Mouse (Mus musculus) spleen, adult 18-20 months (tissue): Measurements from ENCODE around the gene Grik2.

Experiments used
- DNase-seq, 2 experiments: peaks; one replicate each; pipeline ENCODE4 v3.0.0; 2022; ENCODE audit warnings: mixed read lengths in 2 of 2

Gene Grik2

DNA sequence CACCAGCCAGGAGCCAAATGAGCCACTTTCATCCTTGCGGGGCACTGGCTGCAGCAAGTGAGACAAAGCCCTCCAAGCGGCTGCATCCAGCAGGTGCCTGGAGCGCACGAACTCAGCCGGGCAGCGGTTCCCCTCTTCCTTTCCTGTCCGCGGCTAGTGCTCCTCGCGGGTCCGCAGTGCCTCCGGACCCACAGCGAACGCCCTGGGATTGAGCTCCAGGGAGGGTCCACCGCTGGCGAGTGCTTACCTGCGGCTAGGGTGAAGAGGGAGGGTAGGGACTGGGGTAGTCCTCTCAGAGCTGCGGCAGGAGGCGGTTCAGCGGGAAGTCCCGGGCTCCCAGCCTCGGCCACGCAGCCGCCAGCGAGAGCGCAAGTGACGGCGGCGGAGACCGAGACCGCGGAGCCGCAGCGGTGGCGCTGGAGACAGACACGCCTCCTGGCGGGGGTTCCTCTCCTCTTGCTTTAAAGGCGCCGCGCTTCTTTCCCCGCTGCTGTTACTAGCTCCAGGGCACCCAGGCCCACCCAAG, at the start of gene Grik2:
Gene Grik2 (minus strand): TSS at position 386 of the 526 bp plus-strand sequence.
- DNase-seq: no peak

DNA sequence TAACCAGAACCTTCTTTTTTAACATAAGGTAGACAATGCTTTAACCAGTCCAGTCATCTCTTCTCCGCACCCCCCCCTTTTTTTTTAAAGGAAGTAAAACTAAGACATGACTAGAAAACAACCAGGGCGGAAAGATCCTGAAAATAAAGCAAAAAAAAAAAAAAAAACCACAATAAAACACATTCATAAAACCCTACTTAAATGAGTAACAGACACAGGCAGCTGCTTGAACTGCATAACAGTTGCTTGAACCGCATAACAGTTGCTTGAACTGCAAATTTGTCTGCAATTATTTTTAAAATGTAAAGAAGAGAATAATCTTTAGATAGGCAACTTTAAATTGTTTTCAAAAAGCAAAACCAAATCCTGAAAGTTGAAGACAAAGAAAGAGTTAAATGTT, 45.8 kb upstream of the Grik2 start:
- no peak for DNase-seq

GRCm38 (mm10) chr10:49807276-49807675, 18.7 kb upstream of the Grik2 start:
- DNase-seq: no peak

DNA sequence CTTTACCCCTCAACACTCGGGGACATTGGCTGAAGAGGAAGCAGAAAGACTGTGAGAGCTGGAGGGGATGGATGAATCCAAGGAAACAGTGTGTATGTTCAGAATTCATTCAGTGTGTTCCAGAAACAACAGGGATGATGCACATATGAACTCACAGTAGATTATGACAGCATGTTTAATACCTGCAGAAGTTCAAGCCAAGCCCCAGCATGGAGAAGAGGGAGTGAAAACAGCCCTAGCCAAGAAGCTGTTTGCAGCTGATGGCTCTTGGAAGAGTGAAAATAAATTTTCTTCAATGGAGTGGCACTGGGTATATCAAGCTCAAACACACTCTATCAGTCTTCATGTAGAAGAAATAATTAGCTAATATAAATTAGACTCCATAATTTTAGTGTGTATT, 12.4 kb upstream of the Grik2 start:
- no peak for DNase-seq

- DNase-seq: no peak
Measured at GRCm38 (mm10) chr10:49794129-49794528, 5.6 kb upstream of the Grik2 start.

- DNase-seq: no peak
Measured at GRCm38 (mm10) chr10:49790326-49790725, 1.8 kb upstream of the Grik2 start.

DNA sequence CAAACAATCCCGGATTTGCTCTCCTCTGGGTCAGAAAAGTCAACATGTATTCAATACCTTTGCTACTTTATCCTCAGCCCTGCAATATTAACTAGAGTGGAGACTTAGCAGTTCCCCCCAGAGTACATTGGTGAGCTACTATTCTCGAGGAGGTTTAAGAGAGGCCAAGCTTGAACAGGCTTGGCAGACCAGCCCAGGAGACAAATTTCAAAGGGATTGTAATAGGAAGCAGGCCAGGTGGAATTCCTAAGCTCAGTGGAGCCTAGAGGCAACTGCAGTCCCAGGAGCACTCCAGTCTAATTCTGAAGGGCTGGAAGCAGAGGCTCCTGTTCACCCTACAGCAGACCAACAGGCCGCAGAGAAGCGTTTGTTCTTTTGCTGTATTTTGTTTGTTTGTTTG, 1.1 kb upstream of the Grik2 start:
- DNase-seq: no peak

- no peak for DNase-seq
Measured at GRCm38 (mm10) chr10:49788914-49789313, 348 bp upstream of the Grik2 start.

DNA sequence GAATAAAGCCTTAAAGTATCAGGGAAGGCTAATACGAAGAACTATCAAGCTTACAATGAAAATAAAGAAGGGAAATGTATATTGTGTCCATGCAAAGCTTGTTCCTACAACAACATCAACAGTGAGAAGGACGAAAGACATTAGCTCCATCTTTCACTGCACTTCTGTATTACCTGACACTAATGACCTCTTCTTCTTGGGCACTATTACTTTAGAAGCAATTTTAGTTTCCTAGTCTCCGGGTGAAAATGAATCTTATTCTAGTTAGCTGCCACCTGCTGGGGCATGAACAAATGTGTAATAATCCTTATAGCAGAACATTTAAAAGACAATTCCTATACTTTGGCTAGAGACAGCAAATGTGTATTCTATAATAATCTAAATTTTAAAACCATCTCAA, 1.9 kb downstream of the Grik2 start:
- DNase-seq: no peak

GRCm38 (mm10) chr10:49785477-49785876, 3.1 kb downstream of the Grik2 start:
- no peak for DNase-seq

DNA sequence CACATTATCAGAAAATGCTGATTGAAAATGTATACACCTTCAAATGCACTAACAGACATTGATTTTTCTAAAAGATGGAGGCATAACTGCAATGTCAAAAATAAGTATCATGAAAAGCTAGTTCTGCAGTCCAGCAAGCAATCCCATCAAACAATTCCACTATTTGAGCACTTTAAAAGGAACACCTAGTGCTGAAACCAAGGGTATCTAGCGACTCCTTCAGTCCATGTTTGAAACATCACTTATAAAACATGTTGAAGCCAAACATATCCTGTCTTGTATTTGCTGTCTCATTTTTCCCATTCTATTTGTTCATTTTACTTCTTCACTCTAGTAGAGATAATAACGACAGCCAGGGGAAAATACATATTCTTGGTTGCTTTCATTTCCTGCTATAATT, 3.7 kb downstream of the Grik2 start:
- DNase-seq: no peak

GRCm38 (mm10) chr10:49782741-49783691, 5.5 kb downstream of the Grik2 start:
- DNase-seq: no peak

GRCm38 (mm10) chr10:49782061-49782460, 6.5 kb downstream of the Grik2 start:
- no peak for DNase-seq

GRCm38 (mm10) chr10:49780430-49780829, 8.1 kb downstream of the Grik2 start:
- DNase-seq: no peak

- DNase-seq: no peak
Measured at GRCm38 (mm10) chr10:49768897-49769296, 19.7 kb downstream of the Grik2 start.

DNA sequence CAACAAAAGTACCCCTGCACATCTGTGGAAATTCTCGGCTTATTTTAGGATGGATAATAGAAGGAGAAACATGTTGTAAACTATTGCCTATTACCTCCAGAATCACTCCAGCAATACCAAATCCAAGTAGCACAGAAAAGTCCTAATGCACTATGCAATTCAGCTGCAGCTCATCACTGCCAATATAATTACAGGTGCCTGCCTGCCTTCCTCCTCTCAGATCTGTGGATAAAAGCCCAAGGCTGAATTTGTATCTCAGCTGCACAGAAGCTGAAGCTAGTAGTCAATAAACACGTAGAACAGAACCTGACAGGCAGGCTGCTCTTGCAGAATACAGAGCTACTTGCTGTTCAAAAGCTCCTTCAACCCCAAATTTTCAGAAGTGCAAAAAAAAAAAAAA, 21.0 kb downstream of the Grik2 start:
- no peak for DNase-seq

- no peak for DNase-seq
Measured at GRCm38 (mm10) chr10:49762607-49763006, 26.0 kb downstream of the Grik2 start.

DNA sequence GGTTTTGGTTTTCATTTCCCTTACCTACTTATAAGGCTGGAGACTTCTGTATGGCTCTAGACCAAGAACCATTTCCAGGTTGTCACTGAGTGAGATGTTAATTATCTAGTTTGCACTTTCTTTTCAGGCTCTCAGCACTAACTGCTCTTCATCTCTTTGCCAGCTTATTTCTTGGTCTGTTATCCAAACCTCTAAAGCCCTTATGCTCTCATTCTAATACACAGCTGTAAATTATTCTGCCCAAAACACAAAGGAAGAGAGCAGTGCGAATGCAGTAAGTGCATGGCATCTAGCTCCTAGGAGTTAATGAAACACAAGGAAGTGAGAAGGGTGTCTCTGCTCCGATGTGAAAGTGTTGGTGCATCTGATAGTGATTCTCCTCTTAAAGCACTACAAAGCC, 36.8 kb downstream of the Grik2 start:
- DNase-seq: no peak

GRCm38 (mm10) chr10:49731841-49732240, 56.7 kb downstream of the Grik2 start:
- no peak for DNase-seq

- no peak for DNase-seq
Measured at GRCm38 (mm10) chr10:49723706-49724105, 64.9 kb downstream of the Grik2 start.

DNA sequence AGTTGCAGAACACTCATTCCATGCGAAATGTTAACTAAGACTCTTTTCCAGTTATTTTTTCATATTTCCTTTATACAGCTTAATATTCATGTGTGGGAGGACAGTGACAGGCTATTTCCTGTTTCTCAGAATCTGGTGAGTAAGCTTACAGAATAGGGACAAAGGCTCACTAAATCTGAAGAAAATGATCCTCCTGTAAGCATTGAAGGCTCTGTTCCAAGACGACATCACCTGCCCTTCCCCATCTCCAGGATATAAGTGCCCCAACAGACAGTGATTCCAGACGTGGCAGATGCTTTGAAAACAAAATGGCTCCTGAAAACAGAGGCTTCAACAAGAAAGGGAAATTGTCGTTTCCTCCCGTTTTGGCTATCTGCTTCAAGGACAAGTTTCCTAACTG, 71.7 kb downstream of the Grik2 start:
- no peak for DNase-seq

DNA sequence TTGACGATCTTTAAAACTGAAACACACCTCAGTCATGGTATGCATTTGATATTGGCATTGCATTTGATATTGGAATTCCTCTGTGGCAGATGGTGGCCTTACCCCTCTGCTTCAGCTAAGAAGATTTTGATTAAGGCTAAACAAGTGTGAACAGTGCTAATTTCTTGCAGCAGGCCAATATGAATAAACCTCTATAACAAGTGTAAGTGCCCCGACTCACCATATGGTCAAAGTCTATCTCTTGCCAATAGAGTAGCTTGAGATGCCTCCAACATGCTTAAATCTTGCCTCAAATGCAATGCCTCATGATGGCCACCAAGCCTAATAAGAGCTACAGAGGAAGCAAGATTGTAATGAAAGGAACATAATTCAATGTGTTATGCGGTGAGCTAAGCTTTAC, 78.8 kb downstream of the Grik2 start:
- DNase-seq: no peak

GRCm38 (mm10) chr10:49704446-49704845, 84.1 kb downstream of the Grik2 start:
- no peak for DNase-seq

- DNase-seq: no peak
Measured at GRCm38 (mm10) chr10:49652320-49652719, 136.2 kb downstream of the Grik2 start.

DNA sequence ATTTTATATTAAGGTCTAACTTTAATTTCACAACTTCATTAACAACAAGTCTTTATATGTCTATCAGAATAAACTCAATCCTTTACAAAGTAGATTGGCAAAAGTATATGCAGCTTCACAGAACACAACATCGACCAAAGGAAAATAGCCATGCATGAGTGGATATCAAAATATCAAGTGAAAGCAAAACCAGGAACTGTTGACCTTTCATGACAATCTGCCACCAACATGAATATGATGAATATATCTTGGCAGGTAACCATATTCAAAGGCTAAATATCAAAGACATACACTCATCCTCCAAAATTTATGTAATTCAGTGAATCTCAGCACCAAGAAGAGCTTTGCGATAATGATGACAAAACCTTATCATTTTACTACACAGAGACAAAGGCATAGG, 141.4 kb downstream of the Grik2 start:
- no peak for DNase-seq
